Mouse (Mus musculus): ENCODE data around the gene Ankrd13b. TPM values are rescaled to one million over a fixed set of nuclear protein-coding genes. Genes with fewer than 3 reads are reported as not detected.

Gene Ankrd13b
- polyA plus RNA-seq, 1 experiment: 8.9 TPM

GRCm38 (mm10) chr11:77488771-77489581 lies 502 bp downstream of the Ankrd13b start:
- TF ChIP-seq CTCF (IDR thresholded peaks at IDR 0.05; ENCODE audit: extremely low read depth, insufficient read depth, insufficient read length, insufficient replicate concordance) (no peak), POLR2A (IDR thresholded peaks at IDR 0.05; ENCODE audit: low read depth, low read length) (no peak)
- Histone ChIP-seq H3K36me3 (ENCODE audit: control insufficient read depth, insufficient read depth, low read length) (no peaks in the 10 kb centered on the region), H3K27me3 (ENCODE audit: control insufficient read depth, insufficient read depth, low read length) (peaks cover 13% of the 10 kb centered on the region), H3K4me1 (ENCODE audit: control insufficient read depth, insufficient read depth, insufficient read length) (peaks cover 6% of the 10 kb centered on the region; the same call in 1 of the 2 replicates), H3K4me3 (ENCODE audit: extremely low read depth, insufficient read depth, insufficient read length) (peak overlapping the region; percentile 56), H3K27ac (ENCODE audit: insufficient read depth, low read length) (no peak overlapping the region)
- WGBS: 13% methylated on average over 51 of the region's 55 CpGs
- no peak for DNase-seq (ENCODE audit: low read depth in 1 of 2, low spot score in 2 of 2)

GRCm38 (mm10) chr11:77486798-77487197 lies 2.7 kb downstream of the Ankrd13b start:
- Histone ChIP-seq H3K27ac (ENCODE audit: insufficient read depth, low read length) (no peak overlapping the region), H3K4me1 (ENCODE audit: control insufficient read depth, insufficient read depth, insufficient read length) (peaks cover 10% of the 10 kb centered on the region), H3K36me3 (ENCODE audit: control insufficient read depth, insufficient read depth, low read length) (no peaks in the 10 kb centered on the region), H3K27me3 (ENCODE audit: control insufficient read depth, insufficient read depth, low read length) (peaks cover 13% of the 10 kb centered on the region), H3K4me3 (ENCODE audit: extremely low read depth, insufficient read depth, insufficient read length) (no peak overlapping the region)
- no peak for TF ChIP-seq CTCF (IDR thresholded peaks at IDR 0.05; ENCODE audit: extremely low read depth, insufficient read depth, insufficient read length, insufficient replicate concordance)
- no peak for TF ChIP-seq POLR2A (IDR thresholded peaks at IDR 0.05; ENCODE audit: low read depth, low read length)
- 80% methylated on average over 5 of the region's 5 CpGs for whole genome bisulfite sequencing
- DNase-seq (ENCODE audit: low read depth in 1 of 2, low spot score in 2 of 2): no peak

GRCm38 (mm10) chr11:77485229-77485628 lies 4.2 kb downstream of the Ankrd13b start:
- Histone ChIP-seq H3K27me3 (ENCODE audit: control insufficient read depth, insufficient read depth, low read length) (peaks cover 13% of the 10 kb centered on the region), H3K4me1 (ENCODE audit: control insufficient read depth, insufficient read depth, insufficient read length) (peaks cover 10% of the 10 kb centered on the region), H3K36me3 (ENCODE audit: control insufficient read depth, insufficient read depth, low read length) (no peaks in the 10 kb centered on the region), H3K4me3 (ENCODE audit: extremely low read depth, insufficient read depth, insufficient read length) (no peak overlapping the region), H3K27ac (ENCODE audit: insufficient read depth, low read length) (no peak overlapping the region)
- TF ChIP-seq POLR2A (IDR thresholded peaks at IDR 0.05; ENCODE audit: low read depth, low read length) (no peak), CTCF (IDR thresholded peaks at IDR 0.05; ENCODE audit: extremely low read depth, insufficient read depth, insufficient read length, insufficient replicate concordance) (no peak)
- 85% methylated on average over 6 of the region's 6 CpGs for WGBS
- no peak for DNase-seq (ENCODE audit: low read depth in 1 of 2, low spot score in 2 of 2)

- peak overlapping the region; percentile 4 for H3K27ac ChIP-seq (ENCODE audit: insufficient read depth, low read length)
- no peak overlapping the region for H3K4me3 ChIP-seq (ENCODE audit: extremely low read depth, insufficient read depth, insufficient read length)
- peak; percentile 35 to 54 for DNase-seq (ENCODE audit: low read depth in 1 of 2, low spot score in 2 of 2)
- peaks cover 2% of the 10 kb centered on the region; the same call in 1 of the 2 replicates for H3K27me3 ChIP-seq (ENCODE audit: control insufficient read depth, insufficient read depth, low read length)
- TF ChIP-seq POLR2A (IDR thresholded peaks at IDR 0.05; ENCODE audit: low read depth, low read length) (no peak), CTCF (IDR thresholded peaks at IDR 0.05; ENCODE audit: extremely low read depth, insufficient read depth, insufficient read length, insufficient replicate concordance) (no peak)
- H3K36me3 ChIP-seq (ENCODE audit: control insufficient read depth, insufficient read depth, low read length): no peaks in the 10 kb centered on the region
- 41% methylated on average over 11 of the region's 11 CpGs for WGBS
- H3K4me1 ChIP-seq (ENCODE audit: control insufficient read depth, insufficient read depth, insufficient read length): peaks cover 6% of the 10 kb centered on the region
Measured at GRCm38 (mm10) chr11:77483510-77484255, 5.8 kb downstream of the Ankrd13b start.

GRCm38 (mm10) chr11:77483043-77483442 lies 6.4 kb downstream of the Ankrd13b start:
- Histone ChIP-seq H3K27ac (ENCODE audit: insufficient read depth, low read length) (peak overlapping the region; percentile 4), H3K4me3 (ENCODE audit: extremely low read depth, insufficient read depth, insufficient read length) (no peak overlapping the region), H3K36me3 (ENCODE audit: control insufficient read depth, insufficient read depth, low read length) (no peaks in the 10 kb centered on the region), H3K27me3 (ENCODE audit: control insufficient read depth, insufficient read depth, low read length) (no peaks in the 10 kb centered on the region), H3K4me1 (ENCODE audit: control insufficient read depth, insufficient read depth, insufficient read length) (peaks cover 6% of the 10 kb centered on the region)
- no peak for DNase-seq (ENCODE audit: low read depth in 1 of 2, low spot score in 2 of 2)
- TF ChIP-seq CTCF (IDR thresholded peaks at IDR 0.05; ENCODE audit: extremely low read depth, insufficient read depth, insufficient read length, insufficient replicate concordance) (no peak), POLR2A (IDR thresholded peaks at IDR 0.05; ENCODE audit: low read depth, low read length) (no peak)
- 61% methylated on average over 3 of the region's 3 CpGs for WGBS

GRCm38 (mm10) chr11:77476895-77477294 lies 12.6 kb downstream of the Ankrd13b start:
- H3K27me3 ChIP-seq (ENCODE audit: control insufficient read depth, insufficient read depth, low read length): no peaks in the 10 kb centered on the region
- H3K4me1 ChIP-seq (ENCODE audit: control insufficient read depth, insufficient read depth, insufficient read length): no peaks in the 10 kb centered on the region
- H3K36me3 ChIP-seq (ENCODE audit: control insufficient read depth, insufficient read depth, low read length): no peaks in the 10 kb centered on the region
- no peak overlapping the region for H3K4me3 ChIP-seq (ENCODE audit: extremely low read depth, insufficient read depth, insufficient read length)
- TF ChIP-seq CTCF (IDR thresholded peaks at IDR 0.05; ENCODE audit: extremely low read depth, insufficient read depth, insufficient read length, insufficient replicate concordance) (no peak), POLR2A (IDR thresholded peaks at IDR 0.05; ENCODE audit: low read depth, low read length) (no peak)
- DNase-seq (ENCODE audit: low read depth in 1 of 2, low spot score in 2 of 2): no peak
- WGBS: 86% methylated on average over 6 of the region's 6 CpGs
- no peak overlapping the region for H3K27ac ChIP-seq (ENCODE audit: insufficient read depth, low read length)

Data from spleen, adult 2 months (tissue).